Mouse (Mus musculus) heart, postnatal 25 days (tissue): ENCODE measurements at regions not wholly inside any gene's neighbourhood (a gene's known extent, or its start where the extent isn't known, plus 50 kb on each side); places are given as distances from the start of the nearest gene placed in this dataset.
"Not testable (repeated sequence)": the region's sequence is repeated elsewhere in the genome, so short reads cannot be mapped to it uniquely, and the experiment has no call there.

Source experiments
- DNase-seq: peaks from one replicate; pipeline ENCODE4 v3.0.0; 2022; ENCODE audit warnings: low spot score
- intact Hi-C: fragments of 180-260 bp; cut with DNase I; formaldehyde crosslinking; loops from one replicate; pipeline ENCODE4 v1.15.1; 2025

- intact Hi-C loops: no loop called here
- DNase-seq: no peak
Observed at GRCm38 (mm10) chr13:107798144-107798543, 246.1 kb upstream of the Smim15 start.

- intact Hi-C loops: no loop called here
- DNase-seq: no peak
Observed at GRCm38 (mm10) chr13:107795516-107795915, 248.7 kb upstream of the Smim15 start.

GRCm38 (mm10) chr13:107791770-107792169 is 252.5 kb upstream of the Smim15 start:
- intact Hi-C loops: no loop called here
- no peak for DNase-seq

GRCm38 (mm10) chr13:107784971-107785370 is 259.3 kb upstream of the Smim15 start:
- intact Hi-C loops: no loop called here
- no peak for DNase-seq

GRCm38 (mm10) chr13:107781741-107782140 is 262.5 kb upstream of the Smim15 start:
- DNase-seq: no peak
- intact Hi-C loops: no loop called here

- intact Hi-C loops: no loop called here
- no peak for DNase-seq
Observed at GRCm38 (mm10) chr13:107781221-107781620, 263.0 kb upstream of the Smim15 start.

GRCm38 (mm10) chr13:107779591-107779990 is 264.7 kb upstream of the Smim15 start:
- no peak for DNase-seq
- intact Hi-C loops: no loop called here

GRCm38 (mm10) chr13:107774499-107774898 is 269.7 kb upstream of the Smim15 start:
- intact Hi-C loops, DNase-seq: not testable (repeated sequence)

- intact Hi-C loops: no loop called here
- no peak for DNase-seq
Observed at GRCm38 (mm10) chr13:107767262-107767624, 277.0 kb upstream of the Smim15 start.

GRCm38 (mm10) chr13:107766397-107767261 is 277.6 kb upstream of the Smim15 start:
- DNase-seq: no peak
- intact Hi-C loops: no loop called here

GRCm38 (mm10) chr13:107763911-107764310 is 280.3 kb upstream of the Smim15 start:
- intact Hi-C loops: no loop called here
- DNase-seq: no peak

- DNase-seq: no peak
- intact Hi-C loops: no loop called here
Observed at GRCm38 (mm10) chr13:107760511-107760910, 283.7 kb upstream of the Smim15 start.

GRCm38 (mm10) chr13:107758327-107759095 is 285.7 kb upstream of the Smim15 start:
- no peak for DNase-seq
- intact Hi-C loops: no loop called here

- DNase-seq: no peak
- intact Hi-C loops: loop anchor here (5.0 kb wide), 3 partner anchors 135 to 400 kb away; partner anchors contain the start of gene Smim15
Observed at GRCm38 (mm10) chr13:107752745-107753144, 291.5 kb upstream of the Smim15 start.

- no peak for DNase-seq
- intact Hi-C loops: no loop called here
Observed at GRCm38 (mm10) chr13:107743464-107744218, 300.6 kb upstream of the Smim15 start.

GRCm38 (mm10) chr13:107736581-107736980 is 307.7 kb upstream of the Smim15 start:
- DNase-seq: no peak
- intact Hi-C loops: no loop called here

GRCm38 (mm10) chr13:107734161-107734905 is 309.9 kb upstream of the Smim15 start:
- no peak for DNase-seq
- intact Hi-C loops: no loop called here

- intact Hi-C loops: no loop called here
- DNase-seq: no peak
Observed at GRCm38 (mm10) chr13:107730976-107731375, 313.3 kb upstream of the Smim15 start.

- no peak for DNase-seq
- intact Hi-C loops: no loop called here
Observed at GRCm38 (mm10) chr13:107726491-107726890, 317.8 kb upstream of the Smim15 start.

GRCm38 (mm10) chr13:107721901-107722300 is 322.3 kb upstream of the Smim15 start:
- no peak for DNase-seq
- intact Hi-C loops: no loop called here
